Mouse (Mus musculus): Measurements from ENCODE around the gene Zfp592. TPM values are rescaled to one million over a fixed set of nuclear protein-coding genes. Genes with fewer than 3 reads are reported as not detected.

Gene Zfp592
- total RNA-seq, 2 experiments from 2014 or later = 12.5 to 38.5 TPM

GRCm38 (mm10) chr7:80992063-80992462, 1.4 kb upstream of the Zfp592 start:
- ATAC-seq (replicated peaks; ENCODE audit: low FRiP score, low TSS enrichment, poor library complexity, severe bottlenecking) = no peak

GRCm38 (mm10) chr7:80992631-80992979, 876 bp upstream of the Zfp592 start:
- ATAC-seq (replicated peaks; ENCODE audit: low FRiP score, low TSS enrichment, poor library complexity, severe bottlenecking) = no peak

- ATAC-seq (replicated peaks; ENCODE audit: low FRiP score, low TSS enrichment, poor library complexity, severe bottlenecking) = no peak
Observed at GRCm38 (mm10) chr7:80993834-80994662, 567 bp downstream of the Zfp592 start.

- ATAC-seq (replicated peaks; ENCODE audit: low FRiP score, low TSS enrichment, poor library complexity, severe bottlenecking) = no peak
Observed at GRCm38 (mm10) chr7:80994663-80995005, 1.2 kb downstream of the Zfp592 start.

GRCm38 (mm10) chr7:80995266-80996146, 2.0 kb downstream of the Zfp592 start:
- peak; percentile 45 for ATAC-seq (replicated peaks; ENCODE audit: low FRiP score, low TSS enrichment, poor library complexity, severe bottlenecking)

GRCm38 (mm10) chr7:80997776-80998175, 4.3 kb downstream of the Zfp592 start:
- ATAC-seq (replicated peaks; ENCODE audit: low FRiP score, low TSS enrichment, poor library complexity, severe bottlenecking) = no peak

DNA sequence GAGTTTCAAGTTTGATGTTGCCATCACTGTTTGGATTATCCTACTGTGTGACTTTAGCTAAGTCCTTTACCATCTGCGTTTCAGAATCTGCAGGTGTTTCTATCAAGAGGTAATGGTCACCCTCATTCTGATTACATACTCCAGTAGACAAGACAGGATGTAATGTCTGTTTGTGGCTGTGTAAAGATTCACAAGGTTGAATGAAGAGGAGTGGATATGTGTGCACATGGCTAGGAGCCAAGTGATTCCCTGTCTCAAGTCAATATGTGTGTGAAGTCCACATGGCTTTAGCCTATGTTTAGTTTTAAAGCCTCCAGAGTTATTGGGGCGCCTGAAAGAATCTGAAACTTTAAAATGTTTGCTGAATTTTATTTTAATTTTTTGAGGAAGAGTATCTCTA, 6.1 kb downstream of the Zfp592 start:
- ATAC-seq (replicated peaks; ENCODE audit: low FRiP score, low TSS enrichment, poor library complexity, severe bottlenecking) = no peak

DNA sequence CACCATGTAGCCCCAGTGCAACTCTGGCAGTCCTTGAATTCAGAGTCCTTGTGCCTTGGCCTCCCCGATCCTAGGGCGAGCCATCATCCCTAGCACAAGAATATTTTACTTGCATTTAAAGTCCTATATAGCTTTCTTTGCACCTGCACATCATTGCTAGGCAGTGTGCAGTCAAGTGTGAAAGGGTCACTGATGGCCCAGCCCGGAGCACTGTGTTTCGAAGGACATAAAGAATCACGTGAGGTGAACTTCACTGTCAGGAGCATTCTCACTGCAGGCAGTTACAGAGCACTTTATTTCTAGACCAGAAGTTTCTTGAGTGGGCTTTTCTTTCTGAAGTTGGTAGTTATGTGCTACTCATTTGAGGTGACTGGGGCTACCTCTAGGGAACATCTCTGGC, 8.4 kb downstream of the Zfp592 start:
- ATAC-seq (replicated peaks; ENCODE audit: low FRiP score, low TSS enrichment, poor library complexity, severe bottlenecking) = no peak

DNA sequence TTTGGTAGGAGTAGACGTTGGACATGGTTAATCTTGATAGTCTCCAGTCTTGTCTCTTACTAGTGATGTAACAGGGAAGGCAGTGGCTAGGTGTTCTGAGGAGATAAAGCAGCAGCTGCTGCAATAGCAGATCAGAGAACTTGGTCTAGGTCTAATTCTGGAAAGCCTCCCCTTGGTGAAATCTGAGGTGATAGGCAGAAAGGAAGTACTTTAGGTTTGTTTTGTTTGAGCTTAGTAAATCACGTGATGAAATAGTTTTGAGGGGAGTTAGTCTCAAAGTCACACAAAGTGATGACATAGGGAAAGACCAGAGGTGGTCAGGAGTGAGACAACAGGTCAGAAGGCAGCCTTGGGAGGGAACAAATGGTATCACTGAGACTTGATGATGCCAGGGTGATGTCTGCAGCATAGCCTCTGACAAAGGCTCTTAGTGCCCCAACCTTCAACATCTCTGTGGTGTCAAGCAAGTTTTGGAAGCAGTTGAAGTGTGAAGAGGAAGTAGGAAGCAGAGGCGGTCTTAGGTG, 11.1 kb downstream of the Zfp592 start:
- ATAC-seq (replicated peaks; ENCODE audit: low FRiP score, low TSS enrichment, poor library complexity, severe bottlenecking) = peak; percentile 96

- ATAC-seq (replicated peaks; ENCODE audit: low FRiP score, low TSS enrichment, poor library complexity, severe bottlenecking) = no peak
Observed at GRCm38 (mm10) chr7:81005969-81006368, 12.5 kb downstream of the Zfp592 start.

DNA sequence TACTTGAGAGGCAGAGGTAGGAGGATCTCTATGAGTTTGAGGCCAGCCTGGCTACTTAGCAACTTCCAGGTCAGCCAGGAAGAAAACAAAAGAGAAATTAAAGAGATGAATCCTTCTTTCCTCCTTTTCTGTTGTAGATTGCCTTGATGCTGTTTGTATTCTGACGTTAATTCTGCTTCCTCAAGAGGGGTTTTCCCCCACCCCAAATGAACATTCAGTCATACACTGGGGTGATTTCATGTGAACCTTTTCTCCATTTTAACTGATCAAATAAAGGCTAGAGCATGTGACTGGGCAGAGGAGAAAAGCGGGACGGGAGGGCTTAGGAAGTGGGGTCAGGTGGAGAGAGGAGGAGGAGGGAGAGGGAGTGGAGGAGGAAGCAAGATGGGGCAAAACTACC, 14.8 kb downstream of the Zfp592 start:
- ATAC-seq (replicated peaks; ENCODE audit: low FRiP score, low TSS enrichment, poor library complexity, severe bottlenecking) = no peak

GRCm38 (mm10) chr7:81011576-81011975, 18.1 kb downstream of the Zfp592 start:
- no peak for ATAC-seq (replicated peaks; ENCODE audit: low FRiP score, low TSS enrichment, poor library complexity, severe bottlenecking)

DNA sequence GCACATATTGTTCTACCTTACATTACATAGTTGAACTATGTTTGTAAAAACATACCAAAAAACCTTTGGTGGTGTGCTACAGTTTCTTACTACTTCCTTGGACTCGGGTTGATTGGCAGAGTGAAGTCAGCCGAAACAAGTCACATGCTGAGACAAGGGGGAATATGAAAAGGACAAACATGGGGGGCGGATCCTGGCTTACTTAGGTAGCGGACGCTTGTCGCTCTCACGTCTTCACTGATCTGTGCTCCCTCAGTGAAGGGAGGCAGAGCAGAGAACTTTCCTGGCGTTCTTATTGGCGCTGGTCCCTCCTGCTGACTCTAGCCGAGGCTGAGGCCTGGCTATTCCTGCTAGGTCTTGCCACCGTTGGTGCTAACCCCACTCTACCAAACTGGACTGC, 26.8 kb downstream of the Zfp592 start:
- ATAC-seq (replicated peaks; ENCODE audit: low FRiP score, low TSS enrichment, poor library complexity, severe bottlenecking) = no peak

- peak; percentile 59; the same call in 1 of the 2 replicates for ATAC-seq (replicated peaks; ENCODE audit: low FRiP score, low TSS enrichment, poor library complexity, severe bottlenecking)
Observed at GRCm38 (mm10) chr7:81022731-81023130, 29.2 kb downstream of the Zfp592 start.

DNA sequence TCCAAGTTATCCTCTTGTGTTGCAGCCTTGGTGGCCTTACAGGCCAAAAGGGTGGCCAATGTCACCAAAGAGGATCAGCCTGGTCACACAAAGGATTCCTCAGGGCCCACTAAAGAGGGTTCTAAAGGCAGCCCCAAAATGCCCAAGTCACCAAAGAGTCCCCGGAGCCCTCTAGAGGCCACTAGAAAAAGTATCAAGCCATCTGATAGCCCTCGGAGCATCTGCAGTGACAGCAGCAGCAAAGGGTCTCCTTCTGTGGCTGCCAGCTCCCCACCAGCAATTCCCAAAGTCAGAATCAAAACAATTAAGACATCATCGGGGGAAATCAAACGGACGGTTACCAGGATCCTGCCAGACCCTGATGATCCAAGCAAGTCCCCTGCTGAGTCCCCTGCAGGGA, 30.6 kb downstream of the Zfp592 start:
- ATAC-seq (replicated peaks; ENCODE audit: low FRiP score, low TSS enrichment, poor library complexity, severe bottlenecking) = 0 out of 2 replicates have a peak, but pooled peaks have one; percentile 44

DNA sequence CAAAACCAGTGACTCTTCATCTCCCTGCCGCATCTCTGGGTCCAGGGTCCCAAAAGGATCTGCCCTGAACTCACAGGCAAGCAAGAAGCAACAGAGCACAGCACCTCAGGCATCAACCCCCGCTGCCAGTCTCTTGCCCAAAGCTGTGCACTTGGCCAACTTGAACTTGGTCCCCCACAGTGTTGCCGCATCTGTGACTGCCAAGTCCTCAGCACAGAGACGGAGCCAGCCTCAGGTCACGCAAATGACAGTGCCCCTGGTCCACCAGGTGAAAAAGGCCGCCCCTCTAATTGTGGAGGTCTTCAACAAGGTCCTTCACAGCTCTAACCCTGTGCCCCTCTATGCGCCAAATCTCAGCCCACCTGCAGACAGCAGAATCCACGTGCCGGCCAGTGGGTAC, 31.2 kb downstream of the Zfp592 start:
- no peak for ATAC-seq (replicated peaks; ENCODE audit: low FRiP score, low TSS enrichment, poor library complexity, severe bottlenecking)

DNA sequence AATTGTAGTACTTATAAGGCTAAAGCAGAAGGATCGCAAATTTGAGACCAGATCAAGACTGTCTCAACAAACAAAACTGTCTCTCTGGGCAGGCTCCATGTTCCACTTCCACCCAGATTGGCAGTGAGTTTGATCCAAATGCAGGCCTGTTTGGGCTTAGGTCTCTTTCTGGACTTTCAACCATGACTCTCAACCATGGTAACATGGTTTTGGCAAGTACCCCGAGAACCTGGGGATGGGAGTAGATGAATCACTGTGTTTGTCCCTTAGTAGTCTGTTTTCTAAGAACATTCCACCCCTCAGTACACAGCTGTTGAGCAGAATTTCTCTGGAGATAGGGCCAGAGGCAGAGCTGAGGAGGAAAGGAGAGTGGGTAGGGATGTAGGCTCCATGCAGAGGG, 32.3 kb downstream of the Zfp592 start:
- no peak for ATAC-seq (replicated peaks; ENCODE audit: low FRiP score, low TSS enrichment, poor library complexity, severe bottlenecking)

- ATAC-seq (replicated peaks; ENCODE audit: low FRiP score, low TSS enrichment, poor library complexity, severe bottlenecking) = no peak
Observed at GRCm38 (mm10) chr7:81039711-81040110, 46.2 kb downstream of the Zfp592 start.

- ATAC-seq (replicated peaks; ENCODE audit: low FRiP score, low TSS enrichment, poor library complexity, severe bottlenecking) = no peak
Observed at GRCm38 (mm10) chr7:81043023-81043620, 49.6 kb downstream of the Zfp592 start.

GRCm38 (mm10) chr7:81047847-81048246, 54.4 kb downstream of the Zfp592 start:
- no peak for ATAC-seq (replicated peaks; ENCODE audit: low FRiP score, low TSS enrichment, poor library complexity, severe bottlenecking)

Measured in megakaryocyte-erythroid progenitor cell, adult 5-6 weeks (primary cell).